Mouse (Mus musculus): ENCODE measurements around the gene Tcte2. TPM values are rescaled to one million over a fixed set of nuclear protein-coding genes. Genes with fewer than 3 reads are reported as not detected.

Tcte2 gene
- polyA plus RNA-seq, 2 experiments from 2014 or later, result not detected

DNA sequence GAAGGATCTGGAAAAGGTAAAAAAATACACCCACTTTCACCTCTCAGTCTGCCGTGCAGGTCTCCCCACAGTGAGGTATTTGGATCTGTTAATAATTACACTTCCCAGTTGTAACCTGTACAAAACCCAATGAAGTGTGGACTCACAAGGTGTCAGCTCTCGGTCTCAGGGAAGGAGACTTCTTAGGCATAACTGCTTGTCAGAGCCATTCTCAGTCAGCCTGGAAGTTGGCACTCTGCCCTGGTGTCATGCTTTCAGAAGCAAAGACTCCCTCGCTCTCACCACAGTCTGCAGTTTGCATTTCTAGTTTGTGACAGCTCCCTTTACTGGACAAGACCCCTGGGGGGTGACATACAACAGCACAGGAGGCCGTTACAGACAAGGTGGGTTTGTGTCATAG, 16.8 kb downstream of the Tcte2 start:
- ATAC-seq, result no peak

GRCm38 (mm10) chr17:13744219-13744618, 17.4 kb downstream of the Tcte2 start:
- ATAC-seq, result no peak

DNA sequence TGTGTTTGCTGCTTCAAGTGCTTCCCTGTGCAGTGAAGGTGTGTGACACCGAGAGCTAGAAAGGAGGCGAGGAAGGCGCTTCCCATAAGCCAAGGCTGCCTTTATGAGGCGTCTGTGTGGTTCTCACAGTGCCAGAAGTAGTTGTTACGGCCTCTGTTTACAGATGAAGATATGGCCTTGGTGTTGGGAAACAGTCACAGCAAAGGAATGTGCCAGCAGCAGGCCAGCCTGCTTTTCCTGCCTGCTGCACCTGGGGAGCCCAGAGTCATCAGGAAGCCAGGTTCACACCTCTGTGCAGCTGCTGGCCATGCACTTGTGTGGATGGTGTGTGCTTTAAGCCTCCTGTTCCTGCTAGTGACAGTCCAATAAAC, 17.9 kb downstream of the Tcte2 start:
- no peak for ATAC-seq

DNA sequence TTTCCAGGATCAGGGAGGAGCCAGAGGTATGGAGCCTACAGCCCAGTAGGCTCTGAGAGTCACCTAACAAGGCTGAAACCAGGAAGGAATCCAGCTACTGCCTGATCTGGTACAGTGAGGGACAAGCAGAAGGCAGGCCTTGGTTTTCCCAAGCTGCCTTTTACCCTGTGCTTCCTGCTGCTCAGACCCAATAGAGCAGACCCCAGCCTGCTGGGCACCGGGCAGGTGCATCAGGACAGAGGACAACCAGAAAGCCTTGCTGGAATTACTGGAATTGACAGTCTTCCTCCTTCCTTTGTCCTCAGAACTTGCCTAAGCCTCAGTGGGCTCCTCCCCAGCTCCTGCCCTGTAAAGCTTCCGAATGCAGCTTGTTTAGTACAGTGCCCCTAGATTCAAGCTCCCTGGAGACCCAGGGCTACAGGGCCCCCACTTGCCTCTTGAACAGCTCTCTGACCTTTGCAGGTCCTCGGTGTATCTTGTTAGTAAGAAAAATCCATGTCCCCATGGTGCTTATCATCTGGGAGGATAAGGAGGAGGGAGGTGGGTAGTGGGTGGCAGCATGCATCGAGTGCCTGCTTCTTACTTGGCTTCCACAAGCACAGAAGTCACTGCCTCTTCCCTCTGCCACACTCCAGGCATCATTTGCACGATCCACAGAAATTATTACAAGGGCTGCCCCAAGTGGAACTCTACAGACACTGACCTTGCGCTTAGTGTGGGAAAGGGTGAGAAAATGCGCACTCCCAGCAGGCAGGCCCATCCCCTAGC, 18.5 kb downstream of the Tcte2 start:
- ATAC-seq, result no peak

- no peak for ATAC-seq
Measured at GRCm38 (mm10) chr17:13742334-13742733, 19.3 kb downstream of the Tcte2 start.

DNA sequence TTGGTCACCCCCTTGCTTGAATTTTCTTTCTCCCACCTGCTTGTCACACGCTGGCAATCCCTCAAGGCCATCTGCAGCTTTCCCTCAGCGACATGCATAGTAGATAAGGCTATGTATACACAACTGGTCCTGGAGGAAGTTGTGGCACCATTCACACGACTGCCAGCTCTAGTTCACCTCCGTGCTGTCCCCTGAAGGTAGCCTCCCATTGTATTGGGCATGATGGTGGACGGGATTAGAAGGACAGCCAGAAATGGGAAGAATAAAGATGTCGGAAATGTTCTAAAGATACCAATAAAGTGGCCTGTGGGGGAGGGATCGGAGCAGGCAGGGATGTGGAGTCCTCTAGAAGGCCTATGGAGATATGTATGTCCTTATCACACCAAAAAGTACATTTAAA, 20.0 kb downstream of the Tcte2 start:
- ATAC-seq, result no peak

DNA sequence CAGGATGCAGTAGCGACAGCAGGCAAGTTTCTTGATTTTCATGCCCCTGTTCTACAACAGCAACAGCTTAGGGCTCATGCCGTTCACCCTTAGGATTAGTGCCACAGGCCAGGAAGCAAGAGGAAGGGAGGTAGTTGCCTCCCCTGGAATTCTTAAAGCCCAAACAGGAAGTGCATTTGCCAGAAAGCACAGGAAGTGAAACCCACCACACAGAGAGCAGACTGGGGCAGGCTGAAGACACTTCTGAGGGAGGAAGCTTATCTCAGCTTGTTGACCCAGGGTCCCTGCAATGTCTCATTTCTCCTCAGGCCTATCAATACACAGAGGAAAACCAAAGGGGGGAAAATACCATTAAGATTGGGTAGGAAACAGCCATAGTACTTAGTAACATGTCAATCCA, 20.8 kb downstream of the Tcte2 start:
- ATAC-seq, result no peak

- no peak for ATAC-seq
Measured at GRCm38 (mm10) chr17:13739981-13740380, 21.6 kb downstream of the Tcte2 start.

GRCm38 (mm10) chr17:13738916-13739315, 22.7 kb downstream of the Tcte2 start:
- no peak for ATAC-seq

DNA sequence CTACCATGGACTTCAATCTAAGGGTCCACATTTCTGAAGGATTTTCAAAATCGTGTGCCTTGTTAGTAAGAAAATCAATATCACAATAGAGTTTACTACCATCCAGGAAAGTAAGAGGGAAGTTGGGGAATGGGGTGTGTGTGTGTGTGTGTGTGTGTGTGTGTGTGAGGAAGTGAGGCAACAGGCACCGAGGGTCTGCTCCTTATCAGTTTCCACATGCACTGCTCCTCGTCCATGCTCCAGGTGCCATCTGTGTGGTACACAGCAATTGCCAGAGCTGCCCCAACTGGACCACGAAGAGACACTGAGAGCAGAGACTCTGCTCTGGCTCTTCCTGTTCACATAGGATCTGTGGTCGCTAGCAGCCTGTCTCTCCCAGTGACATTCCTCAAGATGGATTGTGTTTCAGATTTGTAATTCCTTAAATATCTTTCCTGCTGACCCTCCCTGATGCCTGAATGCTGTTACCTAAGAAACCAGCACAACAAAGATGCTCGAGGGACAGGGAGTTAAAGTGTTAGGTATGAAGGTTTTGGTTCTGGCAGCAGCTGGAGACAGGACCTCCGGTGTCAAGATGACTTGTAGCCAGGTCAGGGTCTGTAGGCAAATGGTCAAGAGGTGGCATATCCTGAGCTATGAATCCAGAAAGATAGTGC, 23.4 kb downstream of the Tcte2 start:
- ATAC-seq, result no peak

GRCm38 (mm10) chr17:13737336-13737735, 24.3 kb downstream of the Tcte2 start:
- ATAC-seq, result no peak

- ATAC-seq, result no peak
Measured at GRCm38 (mm10) chr17:13735803-13736282, 25.8 kb downstream of the Tcte2 start.

DNA sequence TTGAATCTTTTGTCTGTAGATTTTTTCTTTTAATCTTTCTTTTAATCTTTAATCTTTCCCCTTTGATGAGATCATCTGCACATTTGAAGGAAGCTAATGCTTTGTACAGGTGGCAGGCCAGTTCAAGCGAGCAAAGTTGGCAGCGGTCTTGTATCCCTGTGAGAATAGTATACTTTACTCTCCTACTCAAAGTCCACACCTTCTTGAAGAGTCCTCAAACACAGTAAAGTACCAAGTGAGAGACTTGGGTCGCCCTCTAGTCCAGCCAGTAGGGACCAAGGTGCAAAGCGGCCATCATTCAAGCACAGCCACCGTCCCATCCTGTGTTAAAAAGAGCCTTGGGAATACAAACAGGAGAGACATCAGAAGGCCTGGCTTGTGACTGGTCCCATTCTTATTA, 26.6 kb downstream of the Tcte2 start:
- ATAC-seq, result no peak

DNA sequence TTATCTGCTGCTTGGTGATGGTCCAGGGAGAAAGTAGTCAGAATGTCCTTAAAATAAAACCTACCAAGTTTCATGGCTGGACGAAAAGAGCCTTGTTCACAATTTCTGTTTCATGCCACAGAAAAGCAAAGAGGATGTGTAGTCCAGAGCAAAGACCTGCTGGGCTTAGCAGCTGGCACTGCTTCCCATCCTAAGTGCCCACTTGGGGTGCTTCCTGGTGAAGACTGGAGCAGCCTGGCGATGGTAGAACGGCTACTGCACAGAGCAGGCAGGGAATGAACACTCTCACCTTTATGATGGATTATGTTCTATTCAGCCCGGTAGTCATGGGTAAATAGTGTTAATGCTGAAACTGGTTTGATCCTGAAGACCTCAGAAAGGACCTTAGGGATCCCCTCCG, 27.7 kb downstream of the Tcte2 start:
- ATAC-seq, result no peak

DNA sequence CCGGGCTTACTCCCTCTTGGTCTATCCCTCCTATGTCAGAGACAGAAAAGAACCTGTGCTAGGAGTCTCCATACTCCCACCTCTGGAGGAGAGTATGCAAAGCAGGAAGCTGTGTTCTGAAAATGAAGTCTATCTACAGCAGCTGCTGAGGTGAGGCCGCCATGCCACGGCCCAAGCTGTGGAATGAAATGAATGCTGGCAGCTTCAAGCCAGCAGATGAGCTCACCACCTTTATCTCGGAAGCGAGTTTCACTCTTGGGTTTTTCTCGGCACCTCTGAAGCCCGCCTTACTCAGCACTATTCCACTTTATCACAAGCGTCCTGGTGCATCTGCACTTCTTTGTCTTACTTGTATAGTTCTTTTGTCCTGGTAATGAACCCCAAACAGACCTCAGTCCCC, 28.9 kb downstream of the Tcte2 start:
- ATAC-seq, result no peak

DNA sequence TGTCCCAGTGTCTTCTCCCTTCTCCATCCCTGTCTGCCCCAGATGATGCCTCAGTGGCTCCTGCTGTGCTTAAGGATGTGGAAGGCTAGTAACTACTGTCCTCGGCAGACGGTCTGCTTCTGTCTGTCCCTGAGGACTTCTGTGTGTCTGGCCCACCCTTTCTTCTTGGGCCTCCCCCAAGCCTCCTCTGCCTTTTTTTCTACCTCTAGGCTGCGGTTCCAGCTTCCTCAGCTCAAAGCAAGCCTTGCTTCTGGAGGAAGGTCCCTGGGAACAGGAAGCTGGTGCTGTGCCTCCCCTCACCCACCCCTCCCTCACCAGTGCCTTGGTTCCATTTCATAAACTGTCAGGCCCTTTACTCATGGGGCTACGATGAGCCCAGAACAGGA, 29.9 kb downstream of the Tcte2 start:
- no peak for ATAC-seq

DNA sequence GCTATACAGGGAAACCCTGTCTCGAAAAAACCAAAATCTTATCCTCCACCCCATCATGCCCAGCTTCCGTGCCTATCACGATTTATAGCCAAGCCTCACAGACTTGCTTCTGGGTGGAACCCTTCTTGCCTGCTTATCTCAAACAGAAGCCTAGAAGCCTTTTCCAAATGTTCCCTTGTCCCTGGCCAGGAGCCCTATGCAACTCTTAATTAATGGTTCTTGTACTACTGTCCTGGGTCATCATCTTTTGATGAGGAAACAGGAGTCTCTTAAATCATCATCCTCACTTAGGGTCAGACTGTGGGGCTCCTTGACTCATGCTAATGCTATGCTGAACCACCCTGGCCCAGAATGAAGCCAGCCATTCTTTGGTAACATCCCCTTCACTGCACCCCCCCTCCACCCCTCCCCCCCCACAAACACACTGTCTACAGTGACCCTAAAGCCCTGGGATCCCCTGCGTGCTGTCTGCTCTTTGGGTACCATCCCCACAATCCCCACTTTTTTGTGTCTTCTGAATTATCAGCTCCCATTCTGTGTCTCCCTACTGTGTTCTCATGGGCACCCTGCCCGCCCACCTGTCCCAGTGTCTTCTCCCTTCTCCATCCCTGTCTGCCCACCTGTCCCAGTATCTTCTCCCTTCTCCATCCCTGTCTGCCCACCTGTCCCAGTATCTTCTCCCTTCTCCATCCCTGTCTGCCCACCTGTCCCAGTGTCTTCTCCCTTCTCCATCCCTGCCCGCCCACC, 30.5 kb downstream of the Tcte2 start:
- ATAC-seq, result no peak

DNA sequence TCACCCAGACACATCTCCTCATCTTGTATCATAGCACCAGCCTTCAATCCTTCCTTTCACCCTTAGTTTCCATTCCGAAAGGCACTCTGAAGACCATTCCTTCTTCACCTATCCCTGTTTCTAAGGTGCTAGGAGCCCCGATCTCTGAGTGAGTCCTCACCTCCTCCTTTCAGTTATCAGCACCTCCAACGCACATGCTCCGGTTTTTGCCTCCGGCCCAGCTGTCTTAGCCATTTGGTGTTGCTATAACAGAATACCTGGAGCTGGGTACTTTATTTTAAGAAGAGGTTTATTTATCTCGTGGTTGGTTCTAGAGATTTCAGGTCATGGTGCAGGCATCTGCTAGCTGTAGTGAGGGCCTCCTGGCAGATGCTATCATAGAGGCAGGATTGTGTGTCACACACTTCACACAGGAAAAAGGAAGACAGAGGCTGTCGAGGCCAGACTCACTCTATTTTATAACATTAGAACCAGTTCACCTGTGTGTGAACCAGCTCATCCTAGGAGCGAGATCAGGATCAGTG, 34.7 kb downstream of the Tcte2 start:
- ATAC-seq, result no peak

GRCm38 (mm10) chr17:13725004-13725550, 36.5 kb downstream of the Tcte2 start:
- no peak for ATAC-seq

DNA sequence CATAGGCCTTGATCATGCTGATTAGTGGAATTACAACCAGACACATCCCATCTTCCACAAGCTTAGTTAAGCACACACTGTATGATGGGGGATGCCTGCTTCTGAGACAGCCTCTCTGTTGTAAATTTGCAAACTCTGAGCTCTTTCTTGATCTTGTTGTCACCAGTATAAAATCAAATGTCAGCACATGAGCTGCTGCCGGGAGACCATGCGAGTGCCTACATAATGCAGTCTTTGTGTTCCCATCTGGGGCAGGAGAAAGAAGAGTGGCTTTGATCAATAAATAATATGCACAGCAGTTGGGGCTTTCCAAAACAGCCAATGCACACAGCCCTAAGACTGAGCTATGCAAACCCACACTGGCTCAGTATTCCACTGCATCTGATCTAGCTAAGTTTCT, 39.2 kb downstream of the Tcte2 start:
- ATAC-seq, result no peak

- ATAC-seq, result no peak
Measured at GRCm38 (mm10) chr17:13721372-13721771, 40.3 kb downstream of the Tcte2 start.

DNA sequence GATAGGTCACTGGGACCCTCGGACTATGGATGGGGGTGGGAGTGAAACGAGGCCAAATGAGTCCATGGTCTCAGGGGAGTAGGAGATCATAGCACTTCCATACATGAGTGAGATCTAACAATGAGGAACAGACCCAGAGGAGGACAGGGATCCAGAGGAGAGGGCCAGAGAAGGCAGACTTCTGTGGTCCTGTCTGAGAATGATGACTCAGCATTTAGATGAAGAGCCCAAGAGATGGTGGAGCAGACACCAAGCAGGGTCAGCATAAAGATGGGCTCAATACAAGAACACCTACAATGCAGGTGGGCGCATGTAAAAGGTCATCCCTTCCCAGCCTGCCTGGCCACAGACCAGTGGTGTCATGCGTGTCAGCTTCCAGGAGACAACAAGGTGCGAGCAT, 41.4 kb downstream of the Tcte2 start:
- ATAC-seq, result no peak

- no peak for ATAC-seq
Measured at GRCm38 (mm10) chr17:13717428-13717827, 44.2 kb downstream of the Tcte2 start.

Data from activated CD4-positive, CD25-positive, alpha-beta regulatory T cell, adult 4 months (primary cell).